Mouse (Mus musculus): ENCODE measurements at regions not wholly inside any gene's neighbourhood (a gene's known extent, or its start where the extent isn't known, plus 50 kb on each side); places are given as distances from the start of the nearest gene placed in this dataset.

DNA sequence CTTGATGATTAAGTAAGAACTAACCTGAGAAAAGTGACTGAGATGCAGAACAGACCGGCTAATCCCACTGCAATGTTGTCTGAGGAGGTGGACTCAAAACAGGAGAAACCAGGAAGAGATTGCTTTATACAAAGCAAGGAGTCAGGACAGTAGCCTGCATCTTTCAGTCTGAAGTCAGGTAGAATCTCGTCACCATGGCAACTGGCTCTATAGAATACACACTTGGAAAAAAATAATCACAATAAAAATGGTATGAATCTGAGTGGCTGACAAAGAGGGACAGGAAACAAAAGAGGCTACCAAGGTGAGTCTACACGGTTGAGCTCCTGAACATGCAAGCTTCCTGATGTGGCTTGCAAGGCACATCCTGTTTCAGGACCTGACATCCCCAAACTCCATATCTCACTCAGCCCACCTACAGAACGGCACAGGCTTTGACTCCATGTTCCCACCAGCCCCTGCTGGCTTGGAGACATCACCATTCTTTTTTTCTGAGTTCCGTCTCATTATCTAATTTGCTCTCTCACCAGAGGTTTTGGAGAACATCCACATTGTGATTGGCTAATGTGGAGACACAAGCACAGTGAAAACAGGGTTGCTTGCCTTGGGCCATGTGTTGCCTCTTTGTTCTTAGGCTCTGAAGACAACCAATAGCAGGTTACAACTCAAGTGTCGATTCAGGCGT, 179.7 kb upstream of the Map1b start:
- Histone ChIP-seq H3K27ac (replicated peaks; ENCODE audit: low read depth, low read length) (no peak overlapping the region), H3K36me3 (ENCODE audit: control insufficient read depth, insufficient read depth, low read length) (no peaks in the 10 kb centered on the region), H3K4me2 (ENCODE audit: low read depth, severe bottlenecking) (no peak overlapping the region), H3K4me3 (ENCODE audit: low read depth, low read length) (no peak overlapping the region), H3K9ac (ENCODE audit: low read length) (no peak overlapping the region), H3K9me3 (ENCODE audit: control insufficient read depth, low read length) (no peaks in the 10 kb centered on the region), H3K4me1 (ENCODE audit: control insufficient read depth, insufficient read depth, low read length) (no peaks in the 10 kb centered on the region), H3K27me3 (ENCODE audit: control insufficient read depth, insufficient read depth, low read length) (no peaks in the 10 kb centered on the region; the same call in 1 of the 2 replicates)
- WGBS: 80% methylated on average over 7 of the region's 7 CpGs
- DNase-seq (ENCODE audit: low spot score): no peak
- ATAC-seq (ENCODE audit: insufficient number of reproducible peaks, low FRiP score, low TSS enrichment, low read depth): no peak

GRCm38 (mm10) chr13:99679934-99680333, 163.6 kb upstream of the Map1b start:
- WGBS: 79% methylated on average over 3 of the region's 3 CpGs

DNA sequence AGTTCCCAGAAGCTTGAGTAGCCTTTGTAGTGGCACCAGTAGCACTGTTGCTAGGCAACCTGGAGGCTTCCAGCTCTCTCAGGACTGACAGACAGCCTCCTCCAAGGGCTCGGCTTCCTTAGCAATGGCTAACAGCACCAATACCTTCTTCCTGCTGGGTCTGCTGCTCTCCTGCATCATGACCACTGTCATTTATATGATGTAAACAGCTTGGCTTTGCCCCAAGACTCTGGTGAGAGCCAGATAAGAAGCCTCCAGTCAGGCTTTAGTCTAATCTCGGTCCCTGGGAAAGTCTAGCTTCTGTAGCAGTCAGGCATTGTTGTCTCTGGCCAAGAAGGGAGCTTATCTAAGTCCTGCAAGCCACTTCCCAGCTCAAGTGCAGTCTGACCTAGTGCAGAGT, 163.1 kb upstream of the Map1b start:
- H3K36me3 ChIP-seq (ENCODE audit: control insufficient read depth, insufficient read depth, low read length): no peaks in the 10 kb centered on the region
- WGBS: 55% methylated on average over 2 of the region's 2 CpGs

More at GRCm38 (mm10) chr13:99679934-99680333, 163.6 kb upstream of the Map1b start:
- no peak overlapping the region for H3K4me2 ChIP-seq (ENCODE audit: low read depth, severe bottlenecking)
- no peak for DNase-seq (ENCODE audit: low spot score)
- no peak for ATAC-seq (ENCODE audit: insufficient number of reproducible peaks, low FRiP score, low TSS enrichment, low read depth)
- no peaks in the 10 kb centered on the region for H3K9me3 ChIP-seq (ENCODE audit: control insufficient read depth, low read length)
- H3K9ac ChIP-seq (ENCODE audit: low read length): no peak overlapping the region
- H3K27me3 ChIP-seq (ENCODE audit: control insufficient read depth, insufficient read depth, low read length): no peaks in the 10 kb centered on the region
- H3K4me3 ChIP-seq (ENCODE audit: low read depth, low read length): no peak overlapping the region
- no peaks in the 10 kb centered on the region for H3K4me1 ChIP-seq (ENCODE audit: control insufficient read depth, insufficient read depth, low read length)
- no peaks in the 10 kb centered on the region for H3K36me3 ChIP-seq (ENCODE audit: control insufficient read depth, insufficient read depth, low read length)
- no peak overlapping the region for H3K27ac ChIP-seq (replicated peaks; ENCODE audit: low read depth, low read length)

DNA sequence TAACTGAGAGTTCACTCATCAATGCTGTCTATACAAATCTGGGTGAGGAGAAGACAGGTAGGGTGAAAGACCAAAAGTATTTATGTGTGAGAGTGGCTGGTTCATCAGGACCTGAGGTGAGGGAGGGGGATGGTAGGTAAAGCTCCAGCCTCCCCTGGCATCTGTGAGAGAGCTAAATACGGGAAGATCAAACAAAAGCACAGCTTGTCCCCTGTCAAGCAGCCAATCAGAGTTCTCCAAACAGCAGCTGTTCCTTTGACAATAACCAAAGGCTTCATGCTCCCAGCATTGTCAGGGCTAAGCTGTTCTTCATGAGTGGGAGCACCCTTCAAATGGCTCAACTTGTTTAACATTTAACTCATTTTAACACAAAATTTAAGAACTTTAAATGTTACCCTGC, 160.1 kb upstream of the Map1b start:
- Histone ChIP-seq H3K27me3 (ENCODE audit: control insufficient read depth, insufficient read depth, low read length) (no peaks in the 10 kb centered on the region), H3K9ac (ENCODE audit: low read length) (no peak overlapping the region), H3K4me3 (ENCODE audit: low read depth, low read length) (no peak overlapping the region), H3K4me2 (ENCODE audit: low read depth, severe bottlenecking) (no peak overlapping the region), H3K27ac (replicated peaks; ENCODE audit: low read depth, low read length) (no peak overlapping the region), H3K4me1 (ENCODE audit: control insufficient read depth, insufficient read depth, low read length) (no peaks in the 10 kb centered on the region), H3K36me3 (ENCODE audit: control insufficient read depth, insufficient read depth, low read length) (no peaks in the 10 kb centered on the region), H3K9me3 (ENCODE audit: control insufficient read depth, low read length) (no peaks in the 10 kb centered on the region)
- DNase-seq (ENCODE audit: low spot score) (no peak), ATAC-seq (ENCODE audit: insufficient number of reproducible peaks, low FRiP score, low TSS enrichment, low read depth) (no peak)
- WGBS: 4% methylated on average over 1 of the region's 1 CpGs

More for the DNA sequence above, 163.1 kb upstream of the Map1b start:
- no peaks in the 10 kb centered on the region for H3K9me3 ChIP-seq (ENCODE audit: control insufficient read depth, low read length)
- H3K27ac ChIP-seq (replicated peaks; ENCODE audit: low read depth, low read length): no peak overlapping the region
- H3K4me3 ChIP-seq (ENCODE audit: low read depth, low read length): no peak overlapping the region
- DNase-seq (ENCODE audit: low spot score) (no peak), ATAC-seq (ENCODE audit: insufficient number of reproducible peaks, low FRiP score, low TSS enrichment, low read depth) (no peak)
- H3K4me1 ChIP-seq (ENCODE audit: control insufficient read depth, insufficient read depth, low read length): no peaks in the 10 kb centered on the region
- H3K27me3 ChIP-seq (ENCODE audit: control insufficient read depth, insufficient read depth, low read length): no peaks in the 10 kb centered on the region
- H3K4me2 ChIP-seq (ENCODE audit: low read depth, severe bottlenecking): no peak overlapping the region
- no peak overlapping the region for H3K9ac ChIP-seq (ENCODE audit: low read length)

- Histone ChIP-seq H3K4me3 (ENCODE audit: low read depth, low read length) (no peak overlapping the region), H3K27me3 (ENCODE audit: control insufficient read depth, insufficient read depth, low read length) (no peaks in the 10 kb centered on the region), H3K27ac (replicated peaks; ENCODE audit: low read depth, low read length) (no peak overlapping the region), H3K36me3 (ENCODE audit: control insufficient read depth, insufficient read depth, low read length) (no peaks in the 10 kb centered on the region), H3K9me3 (ENCODE audit: control insufficient read depth, low read length) (no peaks in the 10 kb centered on the region), H3K4me1 (ENCODE audit: control insufficient read depth, insufficient read depth, low read length) (peaks cover 3% of the 10 kb centered on the region; the same call in 1 of the 2 replicates), H3K4me2 (ENCODE audit: low read depth, severe bottlenecking) (no peak overlapping the region), H3K9ac (ENCODE audit: low read length) (no peak overlapping the region)
- 73% methylated on average over 5 of the region's 5 CpGs for WGBS
- ATAC-seq (ENCODE audit: insufficient number of reproducible peaks, low FRiP score, low TSS enrichment, low read depth) (no peak), DNase-seq (ENCODE audit: low spot score) (no peak)
Measured at GRCm38 (mm10) chr13:99675951-99676350, 159.6 kb upstream of the Map1b start.

DNA sequence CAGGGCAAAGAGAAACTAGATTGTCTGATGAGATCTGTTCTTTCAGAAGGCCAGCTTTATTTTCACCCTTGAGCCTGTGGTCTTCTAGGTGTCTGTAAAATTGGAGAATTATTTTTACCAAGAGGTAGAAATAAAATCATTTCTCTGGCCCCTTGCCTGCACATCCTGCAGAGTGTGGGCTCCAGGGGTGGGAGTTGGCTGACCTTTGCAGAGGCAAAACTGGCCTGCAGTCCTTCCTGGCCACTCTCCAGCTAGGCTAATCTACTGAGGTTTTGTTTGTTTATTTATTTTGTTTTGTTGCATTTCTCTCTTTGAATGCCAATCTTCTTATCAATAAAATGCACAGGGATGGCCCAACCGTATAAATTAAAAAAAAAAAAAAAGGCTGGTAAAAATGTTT, 156.4 kb upstream of the Map1b start:
- Histone ChIP-seq H3K9ac (ENCODE audit: low read length) (no peak overlapping the region), H3K4me2 (ENCODE audit: low read depth, severe bottlenecking) (no peak overlapping the region), H3K4me1 (ENCODE audit: control insufficient read depth, insufficient read depth, low read length) (peaks cover 4% of the 10 kb centered on the region; the same call in 1 of the 2 replicates), H3K9me3 (ENCODE audit: control insufficient read depth, low read length) (no peaks in the 10 kb centered on the region), H3K27me3 (ENCODE audit: control insufficient read depth, insufficient read depth, low read length) (no peaks in the 10 kb centered on the region), H3K36me3 (ENCODE audit: control insufficient read depth, insufficient read depth, low read length) (no peaks in the 10 kb centered on the region), H3K27ac (replicated peaks; ENCODE audit: low read depth, low read length) (no peak overlapping the region), H3K4me3 (ENCODE audit: low read depth, low read length) (no peak overlapping the region)
- no peak for ATAC-seq (ENCODE audit: insufficient number of reproducible peaks, low FRiP score, low TSS enrichment, low read depth)
- no peak for DNase-seq (ENCODE audit: low spot score)
- 78% methylated on average over 1 of the region's 1 CpGs for WGBS

- Histone ChIP-seq H3K4me2 (ENCODE audit: low read depth, severe bottlenecking) (no peak overlapping the region), H3K27ac (replicated peaks; ENCODE audit: low read depth, low read length) (no peak overlapping the region), H3K4me3 (ENCODE audit: low read depth, low read length) (no peak overlapping the region), H3K9ac (ENCODE audit: low read length) (no peak overlapping the region), H3K9me3 (ENCODE audit: control insufficient read depth, low read length) (no peaks in the 10 kb centered on the region), H3K36me3 (ENCODE audit: control insufficient read depth, insufficient read depth, low read length) (no peaks in the 10 kb centered on the region), H3K27me3 (ENCODE audit: control insufficient read depth, insufficient read depth, low read length) (no peaks in the 10 kb centered on the region), H3K4me1 (ENCODE audit: control insufficient read depth, insufficient read depth, low read length) (peaks cover 4% of the 10 kb centered on the region; the same call in 1 of the 2 replicates)
- ATAC-seq (ENCODE audit: insufficient number of reproducible peaks, low FRiP score, low TSS enrichment, low read depth): no peak
- WGBS: 73% methylated on average over 10 of the region's 10 CpGs
- DNase-seq (ENCODE audit: low spot score): no peak
Measured at GRCm38 (mm10) chr13:99671747-99672146, 155.4 kb upstream of the Map1b start.

GRCm38 (mm10) chr13:99669987-99670534, 153.7 kb upstream of the Map1b start:
- Histone ChIP-seq H3K9ac (ENCODE audit: low read length) (no peak overlapping the region), H3K4me2 (ENCODE audit: low read depth, severe bottlenecking) (no peak overlapping the region), H3K4me1 (ENCODE audit: control insufficient read depth, insufficient read depth, low read length) (peaks cover 4% of the 10 kb centered on the region; the same call in 1 of the 2 replicates), H3K36me3 (ENCODE audit: control insufficient read depth, insufficient read depth, low read length) (no peaks in the 10 kb centered on the region), H3K27ac (replicated peaks; ENCODE audit: low read depth, low read length) (no peak overlapping the region), H3K27me3 (ENCODE audit: control insufficient read depth, insufficient read depth, low read length) (no peaks in the 10 kb centered on the region), H3K4me3 (ENCODE audit: low read depth, low read length) (no peak overlapping the region), H3K9me3 (ENCODE audit: control insufficient read depth, low read length) (no peaks in the 10 kb centered on the region)
- 84% methylated on average over 8 of the region's 8 CpGs for WGBS
- DNase-seq (ENCODE audit: low spot score) (no peak), ATAC-seq (ENCODE audit: insufficient number of reproducible peaks, low FRiP score, low TSS enrichment, low read depth) (no peak)
